ENCODE assay signal across 9 mouse cellular contexts in the genomic region with DNA sequence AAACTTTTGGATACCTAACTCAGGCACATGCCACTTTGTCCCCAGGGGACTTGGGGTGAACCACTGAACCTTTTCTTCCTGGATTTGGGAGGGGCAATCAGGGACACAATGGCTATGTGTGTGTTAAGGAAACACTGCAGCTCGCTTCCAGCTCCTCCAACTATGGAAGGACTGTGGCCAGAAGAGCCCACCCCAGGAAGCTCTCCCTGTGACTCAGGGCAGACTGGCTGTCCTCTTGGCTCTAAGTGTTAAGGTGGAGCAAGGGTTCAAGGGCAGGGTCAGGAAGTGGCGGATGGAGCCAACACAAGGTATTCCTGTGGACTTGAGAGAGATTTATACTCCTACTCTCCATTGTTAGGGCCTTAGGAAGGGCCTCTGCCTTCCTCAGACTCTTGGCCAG.
DNase-seq lines count a peak whose midpoint lies in the region; ATAC-seq lines count a peak whose summit lies in the region.
"Had no signal": no experiment of that assay in that cellular context is flagged by ENCODE, and none has a peak within 500 bp of the region (broad histone marks: within the 10 kb centered on the region; RNA-seq: fewer than 3 reads in every experiment).

No protein-coding gene starts in this region.

- peaks cover 28% of the 10 kb centered on the region; the same call in 1 of the 2 replicates for H3K4me1 ChIP-seq in embryonic facial prominence, embryonic 14.5 days (ENCODE audit: control insufficient read depth, insufficient read depth, low read length)
- H3K4me1 ChIP-seq: heart, embryonic 15.5 days had no signal

- 52% methylated on average over 2 of the region's 2 CpGs for WGBS in embryonic facial prominence, embryonic 14.5 days

- H3K9me3 ChIP-seq in embryonic facial prominence, embryonic 14.5 days (ENCODE audit: control insufficient read depth, low read length) = no peaks in the 10 kb centered on the region
- H3K9me3 ChIP-seq: heart, embryonic 15.5 days had no signal

- H3K4me2 ChIP-seq in embryonic facial prominence, embryonic 14.5 days (ENCODE audit: low read depth, low read length) = no peak overlapping the region
- H3K4me2 ChIP-seq: heart, embryonic 15.5 days had no signal

- peak overlapping the region; percentile 53; the same call in 1 of the 2 replicates for H3K27ac ChIP-seq in embryonic facial prominence, embryonic 14.5 days (replicated peaks; ENCODE audit: low read depth, low read length)
- H3K27ac ChIP-seq: heart, embryonic 15.5 days had no signal

- no peaks in the 10 kb centered on the region for H3K36me3 ChIP-seq in embryonic facial prominence, embryonic 14.5 days (ENCODE audit: control insufficient read depth, insufficient read depth, low read length)
- H3K36me3 ChIP-seq: heart, embryonic 15.5 days had no signal

- H3K4me3 ChIP-seq in embryonic facial prominence, embryonic 14.5 days (ENCODE audit: low read depth, low read length) = no peak overlapping the region
- H3K4me3 ChIP-seq: heart, embryonic 15.5 days had no signal

- no peaks in the 10 kb centered on the region for H3K27me3 ChIP-seq in embryonic facial prominence, embryonic 14.5 days (replicated peaks; ENCODE audit: control insufficient read depth, insufficient read depth, low read length)
- H3K27me3 ChIP-seq: heart, embryonic 15.5 days had no signal

- H3K9ac ChIP-seq in embryonic facial prominence, embryonic 14.5 days (ENCODE audit: low read depth, low read length) = no peak overlapping the region
- H3K9ac ChIP-seq: heart, embryonic 15.5 days; liver, postnatal 0 days had no signal

- ATAC-seq in embryonic facial prominence, embryonic 14.5 days (ENCODE audit: low read depth) = no peak
- ATAC-seq: liver, postnatal 0 days had no signal

- peak; percentile 6 for DNase-seq in lung, postnatal 25 days (ENCODE audit: low spot score)
- no peak for DNase-seq in lung, adult 18-20 months
- peak; percentile 10 for DNase-seq in embryonic facial prominence, embryonic 14.5 days (ENCODE audit: low spot score)
- peak; percentile 59 to 73 for DNase-seq in kidney, adult 8-10 months
- peak; percentile 21 for DNase-seq in skeletal muscle tissue, adult 2 months (ENCODE audit: low read depth, low spot score)
- no peak for DNase-seq in frontal cortex, adult 2 months (ENCODE audit: extremely low spot score in 1 of 2, low spot score in 1 of 2)
- DNase-seq in T-cell, adult 2 months (ENCODE audit: low spot score) = no peak
- DNase-seq: liver, postnatal 0 days had no signal

Comparison
In these comparisons a context has a peak if more than half of its experiments do, and no peak if none do; other contexts are left out.
1. DNase-seq: peak in lung, postnatal 25 days (single experiment), embryonic facial prominence, embryonic 14.5 days (single experiment), kidney, adult 8-10 months (2 of 2) and skeletal muscle tissue, adult 2 months (single experiment); none in lung, adult 18-20 months (0 of 2), frontal cortex, adult 2 months (0 of 2) and T-cell, adult 2 months (single experiment).